Mouse (Mus musculus) lung, adult 2 months (tissue): ENCODE measurements at regions not wholly inside any gene's neighbourhood (a gene's known extent, or its start where the extent isn't known, plus 50 kb on each side); places are given as distances from the start of the nearest gene placed in this dataset.

ENCODE experiments used
- CTCF ChIP-seq: fragments of 200-500 bp; IDR thresholded peaks from 2 replicates; pipeline ENCODE4 v1.5.1; 2011; ENCODE audit warnings: mild to moderate bottlenecking, low read length, control low read depth; ENCODE audit not compliant: insufficient read depth
- POLR2A ChIP-seq: fragments of 200-500 bp; IDR thresholded peaks from 2 replicates; pipeline ENCODE4 v1.6.1; 2011; ENCODE audit warnings: low read depth, mild to moderate bottlenecking, control low read depth, low read length, borderline replicate concordance; ENCODE audit errors: extremely low read depth

DNA sequence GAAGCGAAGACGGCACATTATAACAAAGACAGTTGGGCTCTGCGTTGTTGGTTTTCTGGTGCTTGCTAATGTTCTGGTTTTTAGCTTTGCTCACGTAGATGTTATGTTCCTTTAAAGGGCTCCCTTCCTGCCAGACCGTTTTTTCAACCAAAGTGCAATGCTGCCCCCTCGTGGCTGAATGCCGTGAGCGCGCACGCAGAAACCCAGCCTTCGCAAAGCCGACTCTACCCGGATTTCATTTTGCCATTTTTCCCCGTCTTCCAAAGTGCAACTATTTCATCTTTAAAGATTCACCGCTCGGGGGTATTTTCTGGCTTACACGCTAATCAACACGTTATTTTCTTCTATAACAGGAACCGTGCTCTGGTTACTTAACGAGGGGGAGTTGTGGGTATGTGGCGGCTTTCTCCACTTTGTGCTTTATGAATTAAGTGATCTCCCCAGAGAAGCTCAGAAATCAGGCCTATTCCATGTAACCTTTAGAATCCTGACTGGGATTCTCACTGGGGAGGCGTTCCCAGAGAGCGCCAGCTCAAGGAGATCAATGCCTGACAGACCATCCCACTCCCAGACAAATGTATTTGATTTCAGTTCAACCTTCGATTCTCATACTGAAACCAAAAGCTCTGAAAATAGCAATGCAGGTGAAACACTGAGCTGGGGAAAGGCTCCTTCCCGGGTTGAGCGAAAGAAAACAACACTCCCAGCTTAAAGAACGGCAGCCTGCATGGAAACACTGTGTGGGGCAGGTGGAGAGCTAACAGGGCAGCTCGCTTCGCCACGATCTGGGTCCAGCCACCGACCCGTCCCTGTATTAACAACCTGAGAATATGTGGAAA is 318.0 kb upstream of the Noct start:
- TF ChIP-seq CTCF (peak; percentile 89), POLR2A (no peak)
